Mouse (Mus musculus) gonadal fat pad, adult 2 months (tissue): Measurements from ENCODE around the gene Gm20388. TPM values are rescaled to one million over a fixed set of nuclear protein-coding genes. Genes with fewer than 3 reads are reported as not detected.

ENCODE experiments used
- DNase-seq: peaks from one replicate; pipeline ENCODE4 v3.0.0-alpha.2; 2012; ENCODE audit warnings: low read depth
- polyA plus RNA-seq: library from polyadenylated mRNA; depleted of rRNA; stranded (reverse); fragments of >200 nt; gene quantifications from 2 replicates; pipeline ENCODE4 v1.2.3, GENCODE M21; 2012

The Gm20388 gene
- polyA plus RNA-seq, 1 experiment: 119 TPM

DNA sequence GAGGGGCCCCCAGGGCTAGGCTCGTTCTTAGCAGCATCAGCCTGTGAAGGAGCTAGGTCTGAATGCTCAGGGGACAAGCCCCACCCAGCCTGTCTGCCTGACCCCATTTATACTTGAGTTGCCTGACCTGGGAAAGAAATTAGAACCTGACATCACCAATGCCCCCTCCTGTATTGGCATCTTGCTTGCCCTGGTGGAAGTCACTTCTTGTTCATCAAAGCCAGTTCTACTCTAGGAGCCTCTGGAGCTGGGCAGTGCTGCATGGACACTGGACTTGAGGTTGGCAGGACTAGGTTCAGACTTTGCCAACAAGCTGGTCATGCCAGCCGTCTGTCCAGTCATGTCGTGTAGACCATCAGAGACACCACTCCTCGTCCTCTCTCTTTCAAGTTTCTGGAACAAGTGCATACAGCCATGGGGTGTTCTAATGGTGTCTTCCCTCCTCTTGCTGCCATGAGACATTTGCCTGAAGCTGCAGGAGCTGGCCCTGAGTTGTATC lies 2267.8 kb downstream of the Gm20388 start:
- DNase-seq: no peak

DNA sequence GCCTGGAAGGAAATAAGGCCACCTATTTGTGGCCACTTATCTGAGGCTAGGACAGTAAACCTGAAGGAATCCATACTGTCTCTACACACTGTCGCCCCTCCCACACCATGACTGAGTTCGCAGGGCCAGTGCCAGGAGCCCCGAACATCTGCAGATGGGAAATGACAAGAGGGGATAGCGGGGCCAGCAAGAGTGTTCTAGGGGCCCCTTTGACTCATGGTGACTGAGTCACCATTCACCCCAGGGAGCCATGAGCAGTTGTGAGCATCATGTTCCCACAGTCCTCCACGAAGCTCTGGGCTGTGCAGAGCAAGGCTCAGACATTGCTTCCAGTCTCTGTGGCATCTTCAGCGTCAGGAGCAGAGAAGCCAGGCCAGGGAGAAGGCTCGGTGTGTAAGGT lies 2268.7 kb downstream of the Gm20388 start:
- DNase-seq: no peak

DNA sequence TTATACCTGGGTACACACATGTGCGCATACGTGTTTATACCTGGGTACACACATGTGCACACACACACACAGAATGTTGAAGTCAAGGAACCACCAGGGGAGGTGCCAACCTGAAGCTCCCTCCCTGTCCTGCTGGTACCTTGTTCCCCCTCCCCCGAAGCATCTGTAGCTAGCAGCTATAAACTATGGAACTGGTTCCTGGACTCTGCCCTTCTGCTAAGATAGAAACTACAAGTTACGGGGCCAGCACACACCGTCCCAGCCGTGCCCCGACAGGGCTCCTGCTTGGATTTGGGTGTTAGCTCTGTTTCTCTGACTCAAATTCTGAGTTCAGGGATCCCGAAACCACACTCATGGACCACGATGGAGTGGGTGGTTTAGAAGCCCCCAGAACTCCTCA lies 2269.5 kb downstream of the Gm20388 start:
- DNase-seq: no peak

DNA sequence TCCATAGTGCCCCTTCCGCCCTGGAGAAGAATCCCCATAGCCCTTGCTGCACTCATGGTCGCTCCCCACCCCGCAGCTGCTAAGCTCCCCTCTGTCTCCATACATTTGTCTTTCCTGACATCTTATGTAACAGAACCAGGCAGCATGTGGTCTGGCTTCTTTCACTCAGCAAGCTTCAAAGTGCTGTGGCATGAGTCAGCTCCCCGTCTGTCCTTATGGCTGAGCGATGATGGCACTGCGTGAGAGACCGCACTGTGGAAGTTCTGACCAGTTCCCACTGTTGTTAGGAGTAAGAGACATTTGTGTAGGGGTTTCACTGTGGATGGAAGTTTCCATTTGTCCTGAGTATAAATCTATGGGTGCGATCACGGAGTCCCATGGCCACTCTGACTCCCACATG lies 2270.8 kb downstream of the Gm20388 start:
- DNase-seq: no peak

DNA sequence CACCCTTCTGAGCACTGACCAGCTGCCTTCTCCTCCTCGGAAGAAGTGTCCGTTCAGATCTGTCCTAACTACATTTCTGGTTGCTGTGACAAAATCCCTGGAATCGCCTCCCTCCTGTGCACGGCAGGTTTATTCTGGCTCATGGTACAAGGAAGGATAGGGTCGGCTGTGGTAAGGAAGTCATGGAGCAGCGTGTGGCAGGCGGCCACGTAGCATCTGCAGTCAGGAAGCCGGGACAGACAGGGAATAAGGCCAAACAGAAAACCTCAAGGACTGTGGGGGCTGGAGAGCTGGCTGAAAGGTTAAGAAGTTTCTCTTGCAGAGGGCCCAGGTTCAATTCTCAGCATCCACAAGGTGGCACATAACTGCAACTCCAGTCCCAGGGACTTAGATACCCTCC lies 2271.3 kb downstream of the Gm20388 start:
- DNase-seq: no peak

DNA sequence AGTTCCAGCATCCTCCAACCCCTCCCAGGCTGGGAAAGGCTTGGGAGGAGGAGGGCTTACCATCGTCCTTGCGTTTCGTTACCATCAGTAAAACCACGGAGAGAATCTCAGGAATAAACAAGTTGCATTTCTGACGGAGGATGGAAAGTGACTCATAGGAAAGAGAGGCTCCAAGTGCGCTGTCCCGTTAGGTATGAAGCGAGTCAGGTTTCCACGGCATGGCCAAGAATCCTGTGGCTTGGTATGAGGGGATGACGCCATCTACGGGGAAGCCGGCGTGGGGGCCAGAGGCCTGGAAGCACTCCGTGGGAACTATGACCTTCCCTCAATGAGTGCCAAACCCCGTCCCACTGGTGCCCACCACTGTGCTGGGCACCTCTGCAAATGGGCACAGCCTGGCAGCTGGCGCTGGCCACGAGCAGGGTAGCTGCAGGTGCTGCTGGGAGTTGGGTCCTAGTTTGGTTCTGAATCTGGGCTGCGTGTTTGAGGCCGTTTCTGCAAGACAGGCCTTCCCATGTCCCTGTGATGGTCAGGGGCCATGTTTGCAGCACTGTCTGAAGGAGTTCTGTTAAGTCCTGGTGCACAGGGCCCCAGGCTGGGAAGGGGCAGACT lies 2275.8 kb downstream of the Gm20388 start:
- no peak for DNase-seq

DNA sequence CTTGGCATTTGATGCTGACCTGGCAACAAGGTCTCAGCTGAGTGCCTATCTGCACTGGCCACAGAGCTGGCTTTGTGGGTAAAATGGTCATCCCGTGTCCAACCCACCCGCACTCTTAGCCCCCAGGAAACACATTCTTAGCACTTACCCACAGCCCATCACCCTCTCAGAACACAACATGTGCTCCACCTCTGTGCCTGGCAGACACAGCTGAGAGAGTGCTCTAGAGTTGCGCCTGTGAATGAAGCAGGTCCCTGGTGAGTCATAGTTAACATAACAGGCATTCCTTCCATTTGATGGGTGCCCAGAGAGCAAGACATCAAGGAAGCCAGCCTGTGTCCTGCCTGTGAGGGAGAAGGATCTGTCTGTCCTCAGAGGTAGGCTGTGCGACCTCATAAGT lies 2276.6 kb downstream of the Gm20388 start:
- DNase-seq: no peak

DNA sequence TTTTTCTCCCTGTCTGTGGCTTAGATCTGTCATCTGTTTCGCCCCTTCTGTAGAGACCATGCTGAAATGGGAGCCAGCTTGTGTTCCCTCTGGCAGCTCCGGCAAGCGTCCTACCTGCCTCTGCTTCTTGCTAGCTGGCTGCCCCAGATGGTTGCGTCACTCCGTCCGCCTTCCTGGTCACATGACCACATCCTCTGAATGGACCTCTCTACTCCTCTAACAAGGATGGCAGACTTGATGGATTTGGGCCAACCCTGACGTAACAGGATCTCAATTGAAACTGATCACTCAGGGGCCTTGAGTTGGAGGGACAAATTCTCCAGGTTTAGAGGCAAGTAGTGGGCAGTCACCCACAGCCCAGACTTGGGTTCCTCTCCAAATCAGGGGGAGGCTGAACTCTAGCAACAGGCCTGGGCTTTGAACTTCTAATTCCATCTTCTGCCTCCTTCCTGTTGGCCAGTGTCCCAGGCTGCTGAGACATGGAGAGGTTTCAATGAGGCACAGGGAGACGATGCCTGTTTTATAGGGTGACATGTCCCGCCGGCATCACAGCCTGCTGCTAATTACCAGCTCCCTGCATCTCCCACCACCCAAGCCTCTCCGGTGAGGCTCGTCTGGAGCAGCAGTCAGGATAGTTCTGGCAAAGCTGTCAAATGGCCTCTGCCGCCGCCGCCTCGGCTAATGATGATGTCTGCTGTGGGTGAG lies 2279.9 kb downstream of the Gm20388 start:
- DNase-seq: no peak

DNA sequence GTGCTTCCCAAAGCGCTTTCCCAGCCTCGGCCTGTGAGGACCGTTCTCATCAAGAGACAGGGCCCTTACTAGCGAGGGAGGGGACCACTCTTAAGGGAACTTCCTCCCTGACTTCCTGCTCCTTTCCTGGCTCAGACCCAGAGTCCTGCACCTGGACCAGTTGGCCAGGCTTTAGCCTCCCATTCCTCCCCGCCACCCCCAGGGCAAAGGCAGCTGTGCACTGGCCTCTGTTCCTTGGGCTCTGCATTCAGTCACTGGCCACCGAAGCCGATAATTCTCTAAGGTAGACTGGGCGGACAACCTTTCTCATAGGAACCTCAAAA lies 2280.4 kb downstream of the Gm20388 start:
- DNase-seq: no peak

DNA sequence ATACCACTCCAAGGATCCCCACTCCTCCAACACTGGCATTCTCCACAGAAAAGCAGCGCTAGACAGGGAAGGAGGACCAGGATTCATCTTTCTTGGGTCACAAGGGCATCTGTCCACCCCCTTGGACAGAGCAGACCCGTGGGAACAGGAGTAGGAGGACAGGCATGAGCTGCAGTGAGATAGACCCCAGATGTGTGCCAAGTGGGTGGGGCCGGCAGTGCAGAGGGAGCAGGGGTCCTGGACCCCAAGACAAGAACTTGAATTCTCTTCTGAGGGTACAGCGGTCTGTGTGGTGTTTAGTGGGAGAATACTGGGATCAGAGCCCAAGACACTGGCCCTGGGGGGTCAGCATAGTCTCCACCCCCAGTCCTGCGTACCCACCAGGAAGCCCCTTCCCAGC lies 2282.1 kb downstream of the Gm20388 start:
- DNase-seq: no peak

DNA sequence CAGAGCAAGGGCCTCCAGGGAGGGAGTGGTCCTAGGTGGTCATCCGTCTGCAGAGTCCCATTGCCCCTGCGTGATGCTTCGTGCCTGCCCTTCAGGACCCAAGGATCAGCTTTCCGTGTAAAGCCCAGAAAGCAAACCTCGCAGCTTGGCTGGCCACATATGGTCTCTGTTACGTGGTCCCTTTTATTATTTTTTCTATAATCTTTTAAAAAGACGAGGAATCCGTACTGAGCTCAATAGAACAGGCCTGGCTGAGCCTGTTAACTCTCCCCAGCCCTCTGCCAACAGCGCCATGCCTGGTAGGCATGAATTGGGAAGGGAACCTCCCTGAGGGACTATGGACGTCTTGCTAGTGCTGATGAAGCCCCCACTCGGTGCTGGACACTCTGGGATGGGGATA lies 2282.9 kb downstream of the Gm20388 start:
- no peak for DNase-seq

DNA sequence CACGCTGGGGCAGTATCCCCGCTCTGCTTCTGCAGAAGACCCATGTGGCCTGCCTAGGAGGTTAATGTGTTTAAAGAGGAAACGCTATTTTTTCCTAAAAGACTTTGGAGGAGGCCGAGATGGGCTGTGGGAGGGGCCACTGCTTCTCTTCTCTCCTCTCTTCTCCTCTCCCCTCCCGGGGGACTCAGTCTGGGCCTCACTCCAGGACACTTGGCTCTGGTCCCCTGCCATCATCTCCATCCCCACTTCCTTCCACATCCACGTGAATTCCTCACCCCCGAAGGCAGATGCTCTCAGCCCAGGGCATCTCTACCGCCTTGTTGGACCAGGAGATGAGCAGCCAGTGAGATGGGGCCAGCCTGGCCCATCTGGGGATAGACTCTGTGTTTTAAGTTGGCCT lies 2283.8 kb downstream of the Gm20388 start:
- DNase-seq: no peak

DNA sequence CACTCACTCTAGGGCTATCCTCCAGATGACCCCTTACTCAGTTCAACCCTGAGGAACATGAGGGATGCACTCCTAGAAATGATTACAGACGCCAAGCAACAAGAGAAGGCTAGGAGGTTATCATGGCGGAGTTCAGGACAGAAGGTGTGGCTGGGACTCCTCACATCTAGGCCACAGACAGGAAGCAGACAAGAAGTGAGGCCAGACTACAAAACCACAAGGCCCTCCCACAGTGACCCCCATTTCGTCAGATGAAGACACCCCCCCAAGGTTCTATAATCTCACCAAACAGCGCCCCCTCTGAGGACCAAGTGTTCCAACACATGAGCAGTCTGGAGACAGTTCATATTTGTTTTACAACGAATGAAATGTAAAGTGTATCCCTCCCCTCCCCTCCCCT lies 2286.7 kb downstream of the Gm20388 start:
- DNase-seq: no peak

DNA sequence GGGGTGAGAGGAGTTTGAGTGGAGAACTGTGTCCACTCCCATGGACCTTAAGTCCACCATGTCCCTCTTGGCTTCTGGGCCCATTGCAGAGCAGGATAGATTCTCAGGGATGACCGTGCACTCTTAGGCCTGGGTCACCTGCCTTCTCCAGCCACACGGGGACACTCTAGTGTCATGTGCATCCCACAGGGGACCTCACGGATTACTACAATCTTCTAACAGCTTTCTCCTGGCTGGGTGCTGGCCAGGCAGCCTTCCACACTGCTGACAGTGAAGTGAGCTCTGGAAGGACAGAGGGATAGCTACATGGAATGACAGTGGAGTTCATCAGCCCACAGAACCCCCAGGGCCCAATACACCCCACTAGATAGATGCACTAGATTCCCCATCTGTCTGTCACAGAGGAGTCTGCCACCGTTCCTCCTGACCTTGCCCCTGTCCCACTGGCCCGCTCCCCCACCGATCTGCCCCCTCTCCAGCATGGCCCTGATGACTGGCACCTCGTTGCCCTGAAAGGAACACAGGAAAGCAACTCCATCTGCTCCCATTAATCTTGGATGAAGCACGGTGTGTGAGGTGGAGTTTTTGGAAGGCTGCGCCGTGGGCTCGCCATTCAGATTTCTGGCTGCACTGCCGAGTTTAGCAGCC lies 2287.9 kb downstream of the Gm20388 start:
- DNase-seq: no peak

DNA sequence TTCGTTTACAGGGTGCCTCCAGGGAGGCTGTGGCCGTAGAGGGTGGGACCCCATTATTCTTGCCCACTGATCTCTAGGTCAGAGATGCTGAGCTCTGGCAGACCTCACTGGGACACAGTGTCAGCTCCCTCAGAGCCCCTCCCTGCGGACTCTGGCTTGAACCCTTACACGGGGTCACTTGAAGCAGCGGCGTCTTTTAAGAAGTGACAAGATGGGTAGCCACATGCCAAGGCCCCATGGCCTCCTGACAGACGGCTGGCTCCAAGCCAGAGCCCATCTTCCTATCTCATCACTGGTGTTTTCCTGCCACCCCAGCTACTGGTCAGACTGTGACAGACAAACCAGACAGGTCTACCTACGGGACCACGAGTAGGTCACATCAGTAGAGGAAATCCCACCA lies 2288.6 kb downstream of the Gm20388 start:
- no peak for DNase-seq

DNA sequence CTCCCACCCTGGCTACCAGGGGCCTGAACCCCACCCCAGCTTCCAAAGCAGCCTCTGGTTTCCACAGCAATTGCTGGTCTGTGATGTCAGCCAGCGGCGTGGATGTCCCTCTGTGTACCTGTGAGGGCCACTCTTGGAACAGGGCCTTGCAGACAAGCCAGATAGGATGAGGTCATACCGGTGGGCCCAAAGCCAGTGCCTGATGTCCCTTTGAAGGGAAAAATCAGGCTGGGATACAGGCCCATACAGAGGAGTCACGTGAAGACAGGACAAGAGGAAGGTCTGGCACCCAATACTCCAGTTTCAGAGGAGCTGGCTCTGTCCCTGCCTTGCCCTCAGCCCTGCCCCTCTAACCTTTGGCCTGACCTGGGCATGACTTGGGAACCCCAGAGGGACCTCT lies 2289.2 kb downstream of the Gm20388 start:
- no peak for DNase-seq

DNA sequence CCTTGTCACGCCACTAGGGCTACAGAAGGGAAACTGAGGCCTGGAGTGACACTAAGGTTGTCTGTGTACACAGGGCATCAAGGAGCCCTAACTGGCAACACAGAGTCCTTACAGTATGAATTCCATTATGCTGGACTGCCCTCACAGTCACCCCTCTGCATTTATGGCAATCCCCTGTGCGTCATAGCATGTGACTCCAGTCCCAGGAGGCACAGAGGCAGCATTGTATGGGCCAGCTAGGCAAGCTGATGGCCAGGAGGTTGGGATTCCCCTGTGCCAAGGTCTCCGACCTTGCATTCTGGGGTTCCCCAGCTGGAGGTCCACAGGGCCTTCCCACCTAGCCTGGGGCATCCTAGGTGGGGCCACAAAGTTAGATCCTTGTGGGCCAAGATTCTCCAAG lies 2300.9 kb downstream of the Gm20388 start:
- DNase-seq: no peak

DNA sequence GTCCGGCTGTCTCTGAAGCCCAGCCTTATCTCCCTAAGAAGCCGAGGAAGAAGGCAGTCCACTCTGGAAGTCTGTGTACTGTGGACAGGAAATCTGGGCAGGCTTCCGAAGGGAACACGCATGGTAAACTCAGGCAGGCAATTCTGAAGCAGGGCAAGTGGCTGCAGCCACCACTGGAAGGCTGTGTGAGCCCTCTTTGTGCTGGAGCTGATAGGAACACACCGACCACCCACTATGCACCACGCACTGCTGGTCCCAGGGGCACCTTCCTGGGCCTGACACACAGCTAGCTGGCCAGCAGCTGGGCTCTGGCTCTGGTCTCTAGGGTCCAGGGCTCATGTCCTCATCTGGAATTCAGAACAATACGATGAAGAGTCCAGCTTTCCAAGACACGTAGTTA lies 2305.0 kb downstream of the Gm20388 start:
- no peak for DNase-seq

DNA sequence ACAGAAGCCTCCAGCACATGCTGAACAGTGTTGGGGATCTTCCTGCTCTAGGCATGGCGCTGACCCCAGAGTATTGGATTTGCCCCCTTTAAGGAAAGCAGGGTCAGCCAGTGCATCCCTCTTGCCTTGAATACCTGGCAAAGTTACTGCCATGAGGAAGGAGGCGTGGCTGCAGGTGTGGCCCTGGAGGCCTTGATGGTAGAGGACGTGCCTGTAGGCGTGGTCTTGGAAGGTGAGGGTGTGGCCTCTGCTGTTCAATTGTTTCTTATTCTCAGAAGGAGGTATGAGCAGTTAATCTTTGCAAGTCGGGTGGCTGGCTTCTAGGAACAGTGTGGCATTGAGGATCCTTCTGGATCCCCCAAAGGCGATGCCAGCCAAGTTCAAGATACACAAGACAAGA lies 2305.8 kb downstream of the Gm20388 start:
- DNase-seq: no peak

DNA sequence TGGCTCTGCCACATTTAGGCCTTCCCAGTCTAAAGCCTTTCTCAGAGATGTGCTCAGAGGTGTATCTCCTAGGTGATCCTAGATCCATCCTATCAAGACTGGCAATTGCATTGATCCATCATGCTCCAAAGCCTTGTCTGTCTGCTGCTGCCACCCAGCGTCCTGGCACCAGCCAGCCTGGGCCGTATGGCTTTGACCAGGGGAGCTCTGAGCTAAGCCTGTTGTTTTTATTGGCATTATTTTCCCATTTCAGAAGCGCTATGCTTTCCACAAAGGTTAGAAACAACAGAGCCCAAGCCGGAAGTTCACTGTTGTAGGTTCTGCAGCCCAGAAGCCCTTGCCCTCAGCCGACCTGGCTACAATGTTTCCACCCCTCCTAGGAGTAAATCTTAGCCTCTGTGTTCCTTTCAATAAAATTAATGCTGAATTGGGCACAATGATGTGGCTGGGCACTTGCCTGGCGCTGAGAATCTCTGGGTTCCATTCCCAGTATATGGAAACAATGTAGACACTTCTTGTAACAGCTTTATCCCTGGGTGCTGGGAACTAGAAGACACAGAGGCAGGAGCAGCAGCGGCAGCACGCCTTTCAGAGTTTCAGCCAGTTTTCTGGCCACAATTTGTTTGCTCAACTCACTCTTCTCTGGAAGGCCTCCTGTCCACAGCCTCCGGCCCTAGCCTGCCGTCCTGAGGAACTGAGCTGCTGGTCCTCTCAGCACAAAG lies 2307.0 kb downstream of the Gm20388 start:
- no peak for DNase-seq

DNA sequence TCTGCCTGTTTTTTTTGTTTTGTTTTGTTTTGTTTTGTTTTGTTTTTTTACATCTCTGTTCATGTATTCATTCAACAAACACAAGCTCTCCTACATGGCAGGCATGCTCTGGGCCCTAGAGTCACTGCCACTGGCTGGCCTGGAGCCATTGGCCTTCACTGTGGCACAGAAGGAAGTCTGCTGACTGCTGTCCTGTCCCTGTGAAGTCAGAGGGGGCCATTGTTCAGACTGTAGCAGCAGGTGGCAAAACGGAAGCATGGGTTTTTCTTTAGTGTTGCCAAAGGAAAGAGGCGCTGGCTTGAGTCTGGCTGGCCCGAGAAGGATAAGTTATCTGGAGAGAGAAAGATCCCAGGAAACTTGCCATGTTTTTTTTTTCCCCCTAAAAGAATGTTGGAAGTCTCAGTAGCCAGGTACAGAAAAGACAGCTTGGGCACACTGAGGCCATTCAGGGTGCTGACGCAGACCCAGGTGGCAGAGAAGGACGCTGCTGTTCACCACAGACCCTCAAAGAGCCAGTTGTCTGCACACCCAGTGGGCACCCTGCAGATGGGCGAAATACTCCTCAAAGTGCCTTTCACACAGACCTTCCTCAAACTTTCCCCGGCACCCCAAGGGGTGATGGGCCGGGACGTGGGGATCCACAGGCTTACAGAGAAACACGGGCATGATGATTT lies 2313.5 kb downstream of the Gm20388 start:
- no peak for DNase-seq

DNA sequence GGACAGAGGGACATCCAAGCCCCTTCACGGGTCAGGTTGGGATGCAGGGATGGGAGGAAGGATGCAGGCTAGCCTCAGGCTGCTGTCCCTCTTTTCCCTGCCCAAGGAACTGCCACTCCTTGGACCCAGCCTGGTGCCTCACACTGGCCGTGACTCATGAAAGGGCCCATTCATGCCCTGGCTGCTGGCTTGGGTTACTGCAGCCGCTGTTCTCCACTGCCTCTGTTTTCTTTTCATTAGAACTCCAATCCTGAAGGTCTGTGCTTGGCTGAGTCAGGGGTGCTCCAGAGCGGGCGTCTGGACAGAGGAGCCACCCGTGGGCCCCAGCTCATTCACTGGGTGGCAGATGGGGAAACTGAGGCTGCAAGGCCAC lies 2314.0 kb downstream of the Gm20388 start:
- DNase-seq: no peak
